Mouse (Mus musculus): ENCODE measurements at regions not wholly inside any gene's neighbourhood (a gene's known extent, or its start where the extent isn't known, plus 50 kb on each side); places are given as distances from the start of the nearest gene placed in this dataset.

GRCm38 (mm10) chr14:47857271-47857670 is 209.0 kb downstream of the Ktn1 start:
- ATAC-seq (replicated peaks; ENCODE audit: low FRiP score, poor library complexity, severe bottlenecking): no peak

DNA sequence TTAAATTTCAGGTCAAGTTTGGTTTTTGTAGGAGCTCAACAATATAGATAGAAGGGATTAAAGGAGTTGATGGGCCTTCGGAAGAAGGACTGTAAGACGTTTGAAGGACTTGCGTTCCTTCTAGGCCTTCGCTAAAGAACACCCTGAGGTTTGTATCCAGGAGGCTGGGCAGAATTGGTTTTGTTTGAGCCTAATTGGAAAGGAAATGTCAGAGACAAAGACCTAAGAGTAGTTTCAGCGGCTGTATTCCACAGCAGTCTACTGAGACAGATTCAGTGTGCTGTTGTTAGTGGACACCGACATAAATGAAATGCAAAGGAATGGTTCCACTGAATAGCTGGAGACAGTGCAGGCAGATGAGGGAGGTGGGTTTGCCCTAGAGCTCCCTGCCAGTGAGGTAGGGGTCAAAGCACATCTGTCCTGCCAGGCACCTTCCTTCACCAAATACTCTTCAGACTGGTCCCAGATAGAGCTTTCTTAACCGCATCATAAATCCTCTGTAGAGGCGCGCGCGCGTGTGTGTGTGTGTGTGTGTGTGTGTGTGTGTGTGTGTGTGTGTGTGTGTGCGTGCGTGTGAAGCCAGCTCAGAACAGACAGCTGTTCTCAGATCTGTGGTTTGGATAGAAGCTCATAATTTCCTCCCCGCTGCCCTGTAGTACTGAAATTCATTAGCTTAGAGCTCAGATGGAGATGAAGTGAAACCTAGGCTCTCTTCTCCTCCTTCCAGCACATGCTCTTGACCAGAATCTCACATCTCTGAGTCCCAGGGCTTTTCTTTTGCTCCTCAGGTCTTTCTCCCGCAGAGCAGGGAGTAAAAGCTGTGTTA is 209.7 kb downstream of the Ktn1 start:
- ATAC-seq (replicated peaks; ENCODE audit: low FRiP score, poor library complexity, severe bottlenecking): no peak

- ATAC-seq (replicated peaks; ENCODE audit: low FRiP score, poor library complexity, severe bottlenecking): no peak
Observed at GRCm38 (mm10) chr14:47862556-47862955, 214.3 kb downstream of the Ktn1 start.

DNA sequence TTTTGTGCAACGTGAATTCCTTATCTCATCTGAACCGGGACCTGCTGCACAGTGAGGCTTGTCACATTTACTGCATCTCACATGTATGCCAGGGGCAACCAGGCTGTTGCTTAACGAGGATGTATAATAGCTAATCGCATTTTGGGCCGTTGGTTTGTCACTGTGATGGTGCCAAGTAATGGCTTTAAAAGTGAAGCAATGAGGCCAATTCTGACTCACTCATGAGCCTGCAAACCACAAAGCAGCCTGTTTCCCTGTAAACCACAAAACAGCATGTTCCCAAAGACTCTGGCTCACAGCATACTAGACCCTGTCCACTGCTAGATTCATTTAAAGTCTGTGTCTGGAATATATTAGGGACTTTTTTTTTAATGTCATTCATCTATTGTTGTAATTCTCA is 214.8 kb downstream of the Ktn1 start:
- no peak for ATAC-seq (replicated peaks; ENCODE audit: low FRiP score, poor library complexity, severe bottlenecking)

GRCm38 (mm10) chr14:47863701-47864100 is 215.5 kb downstream of the Ktn1 start:
- ATAC-seq (replicated peaks; ENCODE audit: low FRiP score, poor library complexity, severe bottlenecking): no peak

GRCm38 (mm10) chr14:47867017-47867416 is 218.8 kb downstream of the Ktn1 start:
- ATAC-seq (replicated peaks; ENCODE audit: low FRiP score, poor library complexity, severe bottlenecking): no peak

GRCm38 (mm10) chr14:47868258-47868780 is 220.1 kb downstream of the Ktn1 start:
- ATAC-seq (replicated peaks; ENCODE audit: low FRiP score, poor library complexity, severe bottlenecking): no peak

DNA sequence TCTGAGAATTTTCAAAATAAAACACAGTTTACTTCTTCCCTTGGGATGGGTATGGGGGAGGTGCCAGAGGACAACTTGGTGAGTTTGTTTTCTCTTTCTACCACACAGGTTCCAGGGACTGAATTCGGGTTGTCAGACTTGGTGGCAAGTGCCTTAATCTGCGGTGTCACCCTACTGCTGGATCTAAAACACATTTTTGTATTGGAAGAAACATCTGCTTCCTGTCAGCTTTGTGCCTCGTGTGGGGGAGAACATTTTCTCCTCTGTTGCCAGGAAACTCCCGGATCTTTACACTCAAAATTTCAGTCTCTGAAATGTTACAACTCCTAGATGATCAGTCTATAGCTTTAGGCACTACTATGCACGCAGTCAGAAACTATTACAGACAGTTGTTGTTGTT is 228.3 kb downstream of the Ktn1 start:
- ATAC-seq (replicated peaks; ENCODE audit: low FRiP score, poor library complexity, severe bottlenecking): no peak

- ATAC-seq (replicated peaks; ENCODE audit: low FRiP score, poor library complexity, severe bottlenecking): no peak
Observed at GRCm38 (mm10) chr14:47877167-47877566, 228.9 kb downstream of the Ktn1 start.

GRCm38 (mm10) chr14:47877771-47878443 is 229.7 kb downstream of the Ktn1 start:
- ATAC-seq (replicated peaks; ENCODE audit: low FRiP score, poor library complexity, severe bottlenecking): no peak

DNA sequence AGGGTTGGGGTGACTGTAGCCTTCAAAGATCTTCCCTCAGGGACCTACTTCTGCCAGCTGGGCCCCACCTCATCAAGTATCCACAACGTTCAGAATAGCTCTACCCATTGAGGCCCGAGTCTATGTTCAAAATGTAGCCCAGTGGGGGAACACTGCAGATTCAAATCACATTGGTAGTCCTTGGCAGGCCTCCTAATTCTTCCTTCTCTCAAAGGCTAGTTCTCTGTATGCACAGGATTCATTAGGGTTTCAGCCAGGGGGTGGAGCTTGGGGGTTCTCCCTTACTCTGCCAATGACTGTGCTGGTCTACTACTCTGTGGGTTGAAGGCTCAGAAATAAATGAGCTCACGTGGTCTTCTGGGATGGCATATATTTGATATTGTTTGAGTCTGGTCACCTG is 235.3 kb upstream of the Peli2 start:
- ATAC-seq (replicated peaks; ENCODE audit: low FRiP score, poor library complexity, severe bottlenecking): no peak

GRCm38 (mm10) chr14:47890251-47891198 is 230.1 kb upstream of the Peli2 start:
- ATAC-seq (replicated peaks; ENCODE audit: low FRiP score, poor library complexity, severe bottlenecking): no peak

GRCm38 (mm10) chr14:47896581-47896980 is 224.0 kb upstream of the Peli2 start:
- ATAC-seq (replicated peaks; ENCODE audit: low FRiP score, poor library complexity, severe bottlenecking): no peak

GRCm38 (mm10) chr14:47897907-47898530 is 222.6 kb upstream of the Peli2 start:
- peak; percentile 34; the same call in 1 of the 2 replicates for ATAC-seq (replicated peaks; ENCODE audit: low FRiP score, poor library complexity, severe bottlenecking)

- ATAC-seq (replicated peaks; ENCODE audit: low FRiP score, poor library complexity, severe bottlenecking): no peak
Observed at GRCm38 (mm10) chr14:47898605-47899004, 222.0 kb upstream of the Peli2 start.

GRCm38 (mm10) chr14:47905334-47905733 is 215.3 kb upstream of the Peli2 start:
- no peak for ATAC-seq (replicated peaks; ENCODE audit: low FRiP score, poor library complexity, severe bottlenecking)

DNA sequence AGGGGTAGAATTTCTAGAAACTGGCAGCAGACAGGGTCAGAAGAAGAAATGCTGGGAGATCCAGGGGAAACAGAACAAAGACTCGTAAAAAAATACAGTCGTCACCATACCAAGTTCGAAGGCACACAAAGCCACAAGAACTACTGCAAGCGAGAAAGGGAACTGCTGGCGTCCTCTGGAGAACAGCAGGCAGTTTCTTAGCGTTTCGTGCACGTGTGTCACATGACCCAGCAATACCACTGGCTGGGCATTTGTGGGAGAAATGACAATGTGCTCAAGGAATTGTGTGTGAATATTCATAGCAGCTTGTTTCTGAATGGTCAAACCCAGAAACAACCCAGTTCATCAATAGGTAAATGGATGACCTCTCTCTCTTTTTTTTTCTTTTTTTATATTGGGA is 211.5 kb upstream of the Peli2 start:
- ATAC-seq (replicated peaks; ENCODE audit: low FRiP score, poor library complexity, severe bottlenecking): no peak

- no peak for ATAC-seq (replicated peaks; ENCODE audit: low FRiP score, poor library complexity, severe bottlenecking)
Observed at GRCm38 (mm10) chr14:47910741-47911295, 209.8 kb upstream of the Peli2 start.

All from erythroid progenitor cell, adult 5-6 weeks (primary cell).